Mouse (Mus musculus): ENCODE data around the gene Bdnf.

DNA sequence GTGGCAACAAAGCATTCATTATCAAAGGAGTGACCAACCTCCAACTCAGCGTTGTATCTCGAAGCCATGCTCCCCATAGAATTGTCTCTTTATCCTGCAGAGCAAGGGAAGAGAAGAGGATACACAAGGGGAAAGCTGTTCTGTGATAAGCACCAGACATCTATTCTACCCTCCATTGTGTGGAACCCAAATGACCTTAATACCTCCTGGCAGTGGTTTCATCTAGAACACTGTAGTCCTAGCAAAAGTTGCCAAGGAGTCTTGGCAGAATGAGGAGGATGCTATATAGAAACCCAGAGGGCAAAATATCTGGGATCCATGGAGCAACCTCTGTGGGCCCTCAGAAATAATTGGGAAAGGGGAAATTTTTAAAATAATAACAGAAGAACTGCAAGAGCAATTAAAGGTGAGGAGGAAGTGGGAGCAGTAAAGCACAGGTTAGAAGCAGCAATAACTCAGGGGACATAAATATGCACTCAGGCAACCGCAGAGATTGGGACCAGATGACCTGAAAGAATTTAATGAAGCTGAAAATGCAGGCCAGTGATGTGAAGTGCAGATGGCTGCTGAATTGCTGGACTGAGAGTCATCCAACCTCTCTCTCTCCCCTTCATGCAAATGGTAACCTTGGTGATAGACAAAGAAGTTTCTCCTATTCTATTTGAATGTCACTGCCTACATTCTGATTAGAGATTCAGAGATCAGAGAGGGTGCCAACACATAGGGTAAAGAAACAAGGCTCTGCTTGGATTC is 68.9 kb downstream of the Bdnf start:
- TF ChIP-seq POLR2A (IDR thresholded peaks at IDR 0.05; ENCODE audit: insufficient read length, low read depth) (no peak), TCF12 (IDR thresholded peaks at IDR 0.05; ENCODE audit: insufficient read depth, poor library complexity, severe bottlenecking) (no peak), MYOD1 (IDR thresholded peaks at IDR 0.05; ENCODE audit: control insufficient read depth in 1 of 3, insufficient read length in 2 of 3, low read depth in 2 of 3) (no peak), MAX (IDR thresholded peaks at IDR 0.05; ENCODE audit: low read depth) (no peak), MYOG (IDR thresholded peaks at IDR 0.05; ENCODE audit: control insufficient read depth in 1 of 3, insufficient read depth in 1 of 3, insufficient read length in 2 of 3, low read depth in 2 of 3) (no peak), CEBPB (IDR thresholded peaks at IDR 0.05; ENCODE audit: insufficient read depth, poor library complexity, severe bottlenecking) (no peak), USF1 (IDR thresholded peaks at IDR 0.05; ENCODE audit: low read depth) (no peak)

Data from myocyte (in vitro differentiated cells).